Mouse (Mus musculus) midbrain, postnatal 0 days (tissue): ENCODE data around the gene Gm20806. TPM values are rescaled to one million over a fixed set of nuclear protein-coding genes. Genes with fewer than 3 reads are reported as not detected.
"Not testable (repeated sequence)": the region's sequence is repeated elsewhere in the genome, so short reads cannot be mapped to it uniquely, and the experiment has no call there.

ENCODE experiments used
- ATAC-seq: fragments of 200-750 bp; cut with Nextera tagmentation; 2 replicates; pipeline ENCODE4 v1.8.0; 2017; ENCODE audit warnings: moderate number of reproducible peaks, mild to moderate bottlenecking, moderate TSS enrichment, moderate library complexity; ENCODE audit not compliant: low FRiP score
- DNase-seq: peaks from one replicate; pipeline ENCODE4 v3.0.0-alpha.2; 2015; ENCODE audit warnings: low spot score
- H3K27ac ChIP-seq: fragments of 300-500 bp; sonication (generic); 2 replicates; pipeline ENCODE4 v1.5.1; 2014; ENCODE audit warnings: low read depth, mild to moderate bottlenecking, low read length, mixed read lengths
- H3K27me3 ChIP-seq: fragments of 300-500 bp; sonication (generic); 2 replicates; pipeline ENCODE4 v1.6.1; 2014; ENCODE audit warnings: low read length, control low read depth, mixed read lengths; ENCODE audit not compliant: insufficient read depth
- H3K36me3 ChIP-seq: fragments of 300-500 bp; sonication (generic); 2 replicates; pipeline ENCODE4 v1.6.1; 2014; ENCODE audit warnings: low read length, control low read depth, mixed read lengths; ENCODE audit not compliant: insufficient read depth
- H3K4me1 ChIP-seq: fragments of 300-500 bp; sonication (generic); 2 replicates; pipeline ENCODE4 v1.6.1; 2014; ENCODE audit warnings: mild to moderate bottlenecking, control low read depth, antibody characterized with exemption, low read length, mixed read lengths; ENCODE audit not compliant: insufficient read depth
- H3K4me2 ChIP-seq: fragments of 300-500 bp; sonication (generic); 2 replicates; pipeline ENCODE4 v1.6.1; 2014; ENCODE audit warnings: low read depth, mild to moderate bottlenecking, low read length, mixed read lengths; ENCODE audit not compliant: poor library complexity, severe bottlenecking
- H3K4me3 ChIP-seq: fragments of 300-500 bp; sonication (generic); 2 replicates; pipeline ENCODE4 v1.5.1; 2014; ENCODE audit warnings: low read depth, mild to moderate bottlenecking, low read length, moderate library complexity
- H3K9ac ChIP-seq: fragments of 300-500 bp; sonication (generic); replicated peaks from 2 replicates; pipeline ENCODE4 v1.6.1; 2014; ENCODE audit warnings: mild to moderate bottlenecking, low read length, moderate library complexity, mixed read lengths; ENCODE audit not compliant: poor library complexity, severe bottlenecking
- H3K9me3 ChIP-seq: fragments of 300-500 bp; sonication (generic); 2 replicates; pipeline ENCODE4 v1.6.1; 2016; ENCODE audit warnings: low read length, control low read depth
- WGBS: fragments of 180-500 bp; shearing (Covaris S2); extraction: QIAGEN DNeasy Blood & Tissue Kit; methylation state at CpG from one replicate; pipeline ENCODE4 v1.1.7; 2014; 5-methylcytosine and 5-hydroxymethylcytosine counted together
- polyA plus RNA-seq: library from polyadenylated mRNA; unstranded; fragments of >200 nt; fragmentation: Nextera tagmentation; extraction: Ambion mirVana; gene quantifications from 2 replicates; pipeline ENCODE4 v1.2.1, GENCODE M21; 2015
- total RNA-seq: library from RNA; depleted of rRNA; stranded (reverse); fragments of >200 nt; gene quantifications from 2 replicates; pipeline ENCODE4 v1.2.3, GENCODE M21; 2014; rRNA removed

Gm20806 gene
- total RNA-seq (not detected in 2 replicates), polyA plus RNA-seq (not detected in 2 replicates)

DNA sequence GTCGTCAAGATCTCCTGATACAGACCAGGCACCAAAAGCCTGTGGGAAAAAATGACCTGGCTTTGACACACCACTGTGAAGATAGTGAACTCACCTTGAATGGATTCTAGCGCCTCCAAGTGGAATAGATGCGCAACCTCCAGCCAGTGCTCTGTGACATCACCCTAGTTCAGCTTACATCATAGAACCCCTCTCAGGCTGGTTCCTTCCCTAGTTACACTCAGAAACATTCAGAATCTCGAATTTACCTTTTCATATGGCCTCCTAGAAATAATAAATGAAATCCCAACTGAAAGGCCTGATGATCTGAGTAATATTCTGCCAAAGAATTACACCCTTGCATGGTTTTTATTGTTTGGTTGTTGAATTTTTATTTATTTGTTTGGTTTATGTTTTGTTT is at the start of gene Gm20806:
TSS of gene Gm20806 (minus strand) at position 101 of the 400 bp plus-strand sequence.
- no CpG with 5 or more reads among the region's 4 CpGs for WGBS
- not testable (repeated sequence) for H3K27me3 ChIP-seq, H3K4me3 ChIP-seq, H3K4me1 ChIP-seq, H3K27ac ChIP-seq, DNase-seq, H3K9me3 ChIP-seq, H3K4me2 ChIP-seq, H3K36me3 ChIP-seq, H3K9ac ChIP-seq, ATAC-seq
